Mouse (Mus musculus): ENCODE data around the gene Cdkn1a.
"Not testable (repeated sequence)": the region's sequence is repeated elsewhere in the genome, so short reads cannot be mapped to it uniquely, and the experiment has no call there.

The Cdkn1a gene

DNA sequence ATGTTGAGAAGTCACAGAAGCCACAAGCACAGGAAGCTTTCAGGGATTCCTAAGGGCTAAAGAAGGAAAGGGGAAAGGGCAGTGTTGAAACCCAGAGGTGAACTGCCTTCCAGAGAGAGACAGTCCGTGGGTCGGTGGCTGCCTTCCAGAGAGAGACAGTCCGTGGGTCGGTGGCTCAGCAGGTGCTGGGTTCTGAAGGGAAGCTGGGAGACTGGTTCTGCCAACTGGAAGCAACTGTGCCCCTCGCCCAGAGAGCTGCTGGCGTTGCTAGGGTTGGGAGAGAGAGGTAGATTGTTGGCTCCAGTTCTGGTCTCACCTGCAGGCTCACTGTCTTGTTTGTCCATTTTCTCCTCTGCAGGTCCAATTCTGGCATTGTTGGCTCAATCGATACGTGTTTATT is 32.3 kb upstream of the Cdkn1a start:
- no peak for DNase-seq (ENCODE audit: low spot score in 2 of 2)

DNA sequence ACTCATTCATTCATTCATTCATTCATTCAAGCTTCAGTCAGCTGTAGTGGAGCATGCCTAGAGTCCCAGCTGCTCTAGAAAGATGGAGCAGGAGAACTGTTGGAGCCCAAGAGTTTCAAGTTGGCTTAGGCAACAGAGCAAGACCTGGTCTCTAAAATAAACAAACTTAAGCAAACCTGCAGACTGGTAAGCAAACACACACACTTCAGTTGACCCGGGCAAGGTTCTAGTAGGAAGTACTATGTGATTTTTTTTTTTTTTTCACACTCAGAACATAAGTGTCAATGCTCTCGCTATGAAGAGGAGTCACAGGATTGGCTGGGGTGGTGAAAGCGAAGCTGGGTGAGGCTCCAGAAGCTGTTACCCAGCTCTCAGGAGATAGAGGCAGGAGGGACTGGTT is 31.2 kb upstream of the Cdkn1a start:
- no peak for DNase-seq (ENCODE audit: low spot score in 2 of 2)

DNA sequence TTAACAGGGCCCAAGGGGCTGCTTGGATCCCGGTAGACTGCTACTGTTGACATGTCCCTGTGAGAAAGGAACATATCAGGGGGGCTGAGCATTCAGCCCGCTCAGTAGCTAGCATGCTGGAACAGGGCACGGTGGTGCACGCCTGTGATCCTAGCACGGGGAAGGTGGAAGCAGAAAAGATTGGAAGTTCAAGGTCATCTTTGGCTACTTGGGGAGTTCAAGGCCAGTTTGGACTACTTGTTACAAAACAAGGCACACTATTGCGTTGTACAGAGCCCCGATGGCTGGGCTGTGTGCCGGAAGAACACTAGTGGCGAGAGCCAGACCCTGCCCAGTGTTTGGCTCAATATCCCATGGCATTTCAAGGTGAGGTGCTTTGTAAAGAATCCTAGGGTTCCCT is 29.8 kb upstream of the Cdkn1a start:
- no peak for DNase-seq (ENCODE audit: low spot score in 2 of 2)

DNA sequence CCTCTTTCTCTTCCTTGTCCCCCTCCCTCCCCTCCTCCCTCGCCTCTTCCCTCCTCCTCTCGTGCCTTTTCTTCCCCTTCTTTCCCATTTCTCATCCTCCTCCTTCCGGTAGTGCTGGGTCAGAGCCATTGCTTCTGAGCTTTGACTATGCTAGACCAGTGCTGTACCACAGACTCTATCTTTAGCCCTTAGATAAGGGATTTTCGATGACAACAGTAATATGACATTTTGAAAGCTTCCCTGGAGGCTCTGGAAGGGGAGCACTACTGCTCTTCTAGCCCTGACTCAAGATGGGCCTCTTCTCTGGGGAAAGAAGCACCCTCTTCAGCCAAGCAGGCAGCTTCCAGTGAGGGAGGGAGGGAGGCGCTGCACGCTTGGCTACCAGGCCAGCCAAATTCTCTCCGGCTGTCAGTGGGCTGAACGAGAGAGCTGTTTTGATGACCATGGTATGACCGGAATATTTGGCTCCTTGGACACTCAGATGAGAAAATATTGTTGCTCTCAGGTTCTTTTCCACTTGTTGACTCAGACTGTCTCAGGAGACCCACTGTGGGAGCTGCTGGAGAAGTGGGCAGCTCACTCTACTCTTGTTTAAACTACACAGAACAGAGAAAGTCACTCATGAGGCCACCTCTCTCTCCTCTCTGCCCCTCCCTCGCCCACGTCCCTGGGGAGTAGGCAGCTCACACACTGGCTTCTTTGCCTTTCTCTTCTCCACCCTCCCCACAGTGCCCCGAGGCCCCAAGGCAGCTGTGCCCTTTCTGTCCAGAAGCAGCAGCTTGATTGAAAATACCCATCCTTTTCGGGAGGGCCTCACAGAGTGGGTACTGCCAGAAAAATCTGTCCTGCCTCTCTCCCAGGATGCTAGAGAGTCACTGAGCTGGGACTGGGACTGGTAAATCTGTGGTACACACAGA is 28.4 kb upstream of the Cdkn1a start:
- no peak for DNase-seq (ENCODE audit: low spot score in 2 of 2)

DNA sequence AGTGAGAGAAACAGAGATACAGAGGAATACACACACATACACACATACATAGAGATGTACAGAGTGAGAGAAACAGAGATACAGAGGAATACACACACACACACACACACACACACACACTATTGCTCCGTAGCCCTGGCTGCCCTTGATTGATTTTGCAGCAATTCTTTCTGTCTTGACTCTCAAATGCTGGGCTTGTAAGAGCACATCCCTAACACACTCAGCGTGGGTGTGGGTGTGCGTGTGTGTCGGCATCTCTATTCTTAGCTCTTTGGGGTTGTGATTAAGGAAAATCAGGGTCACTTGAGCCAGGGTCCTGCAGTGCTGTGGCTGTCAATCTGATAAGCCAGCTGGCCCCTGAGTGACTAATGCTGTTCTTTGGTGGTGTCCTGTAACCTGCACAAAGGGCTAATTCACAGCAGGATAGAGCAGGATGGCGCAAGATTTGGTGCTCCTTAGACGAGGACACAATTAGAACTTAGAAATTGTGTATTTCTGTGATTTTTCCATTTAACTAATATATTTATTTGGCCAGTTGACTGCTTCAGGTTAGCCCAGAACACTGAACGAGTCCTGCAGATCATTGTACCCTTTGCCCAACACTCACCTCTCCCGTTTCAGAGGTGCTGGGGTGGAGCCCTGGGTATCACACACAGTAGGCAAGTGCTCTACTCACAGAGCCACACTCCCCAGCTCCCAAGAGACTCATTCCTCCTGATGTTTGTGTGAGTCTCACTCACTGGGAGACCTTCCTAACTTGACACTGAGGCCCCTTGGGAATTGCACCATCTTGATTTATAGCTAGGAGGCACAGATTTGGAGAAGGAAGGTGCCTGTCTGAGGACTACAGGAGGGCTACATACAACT is 27.4 kb upstream of the Cdkn1a start:
- no peak for DNase-seq (ENCODE audit: low spot score in 2 of 2)

DNA sequence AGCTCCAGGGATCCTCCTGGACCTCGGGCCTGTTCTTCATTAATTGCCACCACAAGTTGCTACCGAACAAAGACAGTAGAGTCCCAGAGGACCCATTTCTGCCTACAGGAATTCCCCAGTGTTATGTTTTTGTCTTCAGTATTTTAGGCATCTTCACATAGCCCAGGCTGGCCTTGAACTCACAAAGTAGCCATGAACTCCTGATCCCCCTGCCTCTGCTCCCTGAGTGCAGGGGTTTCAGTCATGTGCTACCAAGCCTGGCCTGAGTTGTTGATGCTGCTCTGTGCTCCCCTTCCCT is 26.8 kb upstream of the Cdkn1a start:
- DNase-seq (ENCODE audit: low spot score in 2 of 2): no peak

DNA sequence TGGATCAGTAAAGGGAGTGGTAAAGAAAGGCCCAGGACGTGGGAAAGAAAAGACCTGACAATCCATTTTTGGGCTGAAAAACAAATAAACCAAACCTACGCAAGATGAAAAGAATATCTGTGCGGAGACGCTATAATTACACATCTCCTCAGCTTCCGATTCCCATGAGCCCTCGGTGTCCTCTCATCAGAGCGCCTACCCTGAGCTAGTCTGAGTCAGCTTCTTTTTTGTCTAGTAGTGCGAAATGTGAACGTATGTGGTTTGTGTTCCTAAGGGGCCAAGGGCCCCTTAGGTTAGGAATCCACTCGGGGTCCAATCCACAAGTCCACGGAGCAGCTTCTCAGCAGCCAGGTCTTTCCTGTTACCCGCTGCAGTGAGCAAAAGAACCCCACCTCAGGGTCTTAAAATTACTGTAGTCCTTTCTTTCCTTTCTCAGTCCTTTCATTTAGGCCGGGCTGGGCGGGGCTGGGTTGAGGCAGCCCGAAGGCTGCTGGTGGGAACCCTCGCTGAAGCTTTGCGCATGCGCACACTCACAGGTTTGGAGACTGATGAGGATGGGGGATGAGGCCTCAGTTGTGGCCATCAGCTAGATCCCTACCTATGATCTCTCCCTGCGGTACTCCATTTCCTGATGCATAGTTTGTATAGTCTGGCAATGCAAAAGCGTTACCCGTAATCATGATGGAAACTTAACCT is 25.4 kb upstream of the Cdkn1a start:
- no peak for DNase-seq (ENCODE audit: low spot score in 2 of 2)

DNA sequence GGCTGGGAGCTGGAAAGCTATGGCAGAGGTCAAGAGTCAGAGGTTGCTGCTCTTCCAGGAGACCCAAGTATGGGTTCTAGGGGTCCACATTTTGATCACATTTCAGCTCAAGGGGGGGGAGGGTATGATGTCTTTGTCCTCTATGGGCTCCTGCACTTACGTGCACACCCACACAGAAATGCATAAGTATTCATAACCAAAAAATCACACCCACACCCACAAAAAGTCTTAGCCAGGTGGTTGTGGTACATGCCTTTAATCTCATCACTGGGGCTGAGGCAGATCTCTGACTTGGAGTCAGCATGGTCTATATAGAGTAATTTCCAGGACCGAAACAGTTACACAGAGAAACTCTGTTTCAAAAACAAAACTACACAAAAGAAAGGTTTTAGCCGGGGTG is 24.8 kb upstream of the Cdkn1a start:
- DNase-seq (ENCODE audit: low spot score in 2 of 2): no peak

DNA sequence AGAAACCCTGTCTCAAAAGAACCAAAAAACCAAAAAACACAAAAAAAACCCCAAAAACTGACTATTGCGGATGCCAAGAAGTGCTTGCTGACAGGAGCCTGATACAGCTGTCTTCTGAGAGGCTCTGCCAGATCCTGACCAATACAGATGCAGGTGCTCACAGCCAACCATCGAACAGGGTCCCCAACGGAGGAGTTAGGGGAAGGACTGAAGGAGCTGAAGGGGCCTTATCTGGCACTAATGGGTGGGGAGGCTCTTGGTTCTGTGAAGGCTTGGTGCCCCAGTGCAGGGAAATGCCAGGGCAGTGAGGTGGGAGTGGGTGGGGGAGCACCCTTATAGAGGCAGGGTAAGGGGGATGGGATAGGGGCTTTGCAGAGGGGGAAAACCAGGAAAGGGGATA is 23.4 kb upstream of the Cdkn1a start:
- not testable (repeated sequence) for DNase-seq (ENCODE audit: low spot score in 2 of 2)

DNA sequence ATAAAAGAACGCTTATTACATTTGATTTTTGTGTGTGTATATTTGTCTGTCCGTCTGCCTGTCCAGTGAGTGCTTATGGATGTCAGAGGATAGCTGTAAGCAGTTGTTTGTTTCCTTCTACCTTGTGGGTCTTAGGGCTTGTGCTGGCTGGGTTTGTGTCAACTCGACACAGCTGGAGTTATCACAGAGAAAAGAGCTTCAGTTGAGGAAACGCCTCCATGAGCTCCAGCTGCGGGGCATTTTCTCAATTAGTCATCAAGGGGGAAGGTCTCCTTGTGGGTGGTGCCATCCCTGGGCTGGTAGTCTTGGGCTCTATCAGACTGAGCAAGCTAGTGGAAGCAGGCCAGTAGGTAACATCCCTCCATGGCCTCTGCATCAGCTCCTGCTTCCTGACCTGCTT is 22.9 kb upstream of the Cdkn1a start:
- DNase-seq (ENCODE audit: low spot score in 2 of 2): no peak

DNA sequence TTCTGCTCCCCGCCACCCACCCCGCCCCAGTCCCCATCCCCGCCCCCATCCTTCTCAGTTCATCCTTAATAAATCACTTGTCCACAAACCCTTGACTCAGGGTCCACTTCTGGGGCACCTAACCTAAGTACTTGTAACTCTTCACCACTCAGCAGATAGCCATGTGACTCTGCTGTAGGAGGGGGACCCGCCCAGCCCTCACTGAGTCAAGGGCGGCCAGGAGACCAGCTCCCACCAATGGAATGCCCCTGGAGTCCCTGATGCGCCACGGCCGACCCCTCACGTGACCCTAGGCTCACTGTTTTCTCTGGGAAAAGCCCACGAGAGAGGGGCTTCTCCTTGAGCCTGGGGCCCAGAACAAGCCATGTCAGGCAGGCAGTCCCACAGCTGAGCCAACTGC is 21.7 kb upstream of the Cdkn1a start:
- DNase-seq (ENCODE audit: low spot score in 2 of 2): no peak

DNA sequence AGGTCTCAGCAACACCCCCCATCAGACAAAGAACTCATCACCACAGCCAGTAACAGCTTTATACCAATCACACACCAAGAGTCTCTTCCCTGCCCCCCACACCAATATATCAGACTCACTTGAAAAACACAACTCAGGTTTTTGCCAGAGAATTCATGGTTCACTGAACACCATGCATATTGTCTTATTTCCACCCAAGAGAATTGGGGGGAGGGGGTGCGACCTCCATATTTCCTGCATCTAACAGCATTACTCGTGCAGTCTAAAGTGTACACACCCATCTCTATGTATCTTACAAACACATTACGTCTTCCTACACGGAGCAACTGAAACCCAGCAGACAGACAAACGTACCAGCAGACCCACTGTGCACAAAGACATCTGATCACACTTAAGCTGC is 19.0 kb upstream of the Cdkn1a start:
- DNase-seq (ENCODE audit: low spot score in 2 of 2): no peak

DNA sequence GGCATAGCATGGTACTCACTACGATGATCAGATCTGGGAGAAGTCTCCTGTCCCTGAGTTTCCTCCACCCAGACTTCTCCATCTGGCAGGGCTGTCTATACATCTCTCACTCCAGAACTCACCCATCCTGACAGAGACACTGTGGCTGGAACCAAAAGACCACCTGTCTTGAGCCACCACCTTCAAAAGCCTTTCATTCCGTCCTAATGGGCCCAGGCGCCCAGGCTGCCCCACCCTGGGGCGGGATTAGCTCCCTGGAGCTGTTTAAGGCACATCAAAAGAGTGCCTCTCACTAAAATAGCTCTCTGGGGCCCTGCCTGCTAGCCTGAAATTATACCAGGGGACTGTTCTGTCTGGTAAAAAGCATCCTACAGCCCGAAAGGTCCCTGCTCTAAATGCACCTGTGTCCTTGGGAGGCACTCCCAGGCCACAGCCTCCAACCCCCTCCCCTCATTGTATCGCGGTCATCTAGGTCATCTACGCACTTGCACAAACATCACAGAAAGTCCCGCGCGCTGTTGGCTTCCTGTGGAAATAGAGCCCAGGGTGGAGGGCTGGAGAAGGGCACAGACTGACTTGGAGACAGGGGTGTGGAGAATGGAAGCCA is 18.0 kb upstream of the Cdkn1a start:
- no peak for DNase-seq (ENCODE audit: low spot score in 2 of 2)

DNA sequence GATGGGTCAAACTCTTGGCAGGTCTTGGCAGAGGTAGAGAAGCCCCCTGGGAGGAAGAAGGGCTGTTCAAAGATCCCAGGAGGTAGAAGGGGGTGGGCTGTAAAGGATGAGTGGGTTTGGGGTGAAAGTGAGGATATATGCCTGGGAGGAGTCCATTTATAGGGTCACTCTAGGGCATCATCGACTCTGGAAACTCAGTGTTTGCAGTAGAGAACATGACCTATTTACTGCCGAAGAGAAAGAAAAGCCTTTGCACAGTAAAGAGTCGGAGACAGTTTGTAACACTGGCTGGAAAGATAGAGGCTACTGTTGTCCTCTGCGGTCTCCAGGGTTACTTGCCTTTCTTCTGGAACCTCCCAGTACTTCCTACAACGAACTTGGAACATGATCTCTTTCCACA is 17.5 kb upstream of the Cdkn1a start:
- no peak for DNase-seq (ENCODE audit: low spot score in 2 of 2)

DNA sequence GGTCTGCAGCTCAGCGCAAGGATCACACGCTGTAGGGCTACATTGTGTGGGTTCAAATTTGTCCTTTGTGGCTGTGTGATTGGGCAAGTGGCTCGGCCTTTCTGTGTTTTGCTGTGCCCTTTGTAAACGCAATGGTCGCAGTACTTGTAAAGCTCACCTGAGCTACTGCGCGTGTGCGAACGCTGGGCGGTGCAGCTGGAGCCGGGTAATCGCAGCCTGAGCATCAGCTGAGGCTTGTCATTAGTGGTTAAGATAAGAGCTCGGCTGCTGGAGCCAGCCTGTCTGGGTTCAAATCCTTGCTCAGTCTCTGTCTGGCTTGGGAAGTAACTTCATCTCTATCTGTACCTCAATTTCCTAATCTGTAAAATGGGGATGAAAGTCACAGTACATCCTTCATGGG is 16.7 kb upstream of the Cdkn1a start:
- no peak for DNase-seq (ENCODE audit: low spot score in 2 of 2)

DNA sequence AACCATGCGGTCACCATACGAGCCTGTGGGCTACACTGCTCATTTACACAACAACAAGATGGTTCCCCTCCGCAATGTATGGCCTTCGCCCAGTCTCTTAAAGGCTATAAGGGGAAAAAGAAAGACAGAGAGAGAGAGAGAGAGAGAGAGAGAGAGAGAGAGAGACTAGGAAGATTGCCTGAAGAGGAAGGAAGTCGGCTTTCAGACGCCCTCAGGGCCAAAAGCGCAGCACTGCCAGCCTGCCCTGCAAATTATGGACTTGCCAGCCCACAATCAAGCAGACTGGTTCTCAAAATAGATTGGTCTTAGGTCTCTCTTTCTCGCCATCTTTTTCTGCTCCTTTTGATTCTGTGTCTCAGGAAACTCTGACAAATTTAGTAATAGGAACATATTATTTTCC is 14.5 kb upstream of the Cdkn1a start:
- DNase-seq (ENCODE audit: low spot score in 2 of 2): no peak

DNA sequence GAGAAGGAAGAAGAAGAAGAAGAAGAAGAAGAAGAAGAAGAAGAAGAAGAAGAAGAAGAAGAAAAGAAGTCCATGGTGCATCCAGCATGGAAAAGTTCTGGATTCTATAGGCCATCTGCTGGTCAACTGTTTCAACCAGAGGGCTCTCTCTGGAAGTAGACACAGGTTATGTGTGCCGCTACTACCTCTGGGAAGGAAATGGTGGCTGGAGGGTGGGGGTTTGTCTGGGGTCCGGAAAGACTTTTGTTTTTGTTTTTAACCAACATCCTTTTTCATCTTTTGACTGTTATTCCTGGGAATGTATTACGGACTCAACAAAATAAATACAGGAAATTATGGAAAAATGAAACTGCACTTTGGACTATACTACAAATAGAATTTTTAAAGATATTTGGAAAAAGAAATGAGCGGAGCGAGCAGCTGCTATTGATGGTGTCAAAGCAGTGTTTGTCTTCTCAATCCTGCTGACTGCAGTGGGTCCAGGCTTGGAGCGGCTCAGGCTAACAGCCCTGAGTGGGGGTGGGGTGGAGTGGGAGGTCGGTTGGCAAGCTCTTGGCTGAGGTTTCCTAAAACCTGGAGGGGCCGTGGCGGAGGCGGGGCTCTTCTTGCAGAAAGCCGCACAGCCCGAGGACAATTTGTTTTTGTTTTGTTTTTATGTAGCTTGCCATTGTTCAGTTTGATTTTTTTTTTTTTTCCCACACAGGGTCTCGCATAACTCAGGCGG is 12.8 kb upstream of the Cdkn1a start:
- peak; percentile 45 to 46 for DNase-seq (ENCODE audit: low spot score in 2 of 2)

DNA sequence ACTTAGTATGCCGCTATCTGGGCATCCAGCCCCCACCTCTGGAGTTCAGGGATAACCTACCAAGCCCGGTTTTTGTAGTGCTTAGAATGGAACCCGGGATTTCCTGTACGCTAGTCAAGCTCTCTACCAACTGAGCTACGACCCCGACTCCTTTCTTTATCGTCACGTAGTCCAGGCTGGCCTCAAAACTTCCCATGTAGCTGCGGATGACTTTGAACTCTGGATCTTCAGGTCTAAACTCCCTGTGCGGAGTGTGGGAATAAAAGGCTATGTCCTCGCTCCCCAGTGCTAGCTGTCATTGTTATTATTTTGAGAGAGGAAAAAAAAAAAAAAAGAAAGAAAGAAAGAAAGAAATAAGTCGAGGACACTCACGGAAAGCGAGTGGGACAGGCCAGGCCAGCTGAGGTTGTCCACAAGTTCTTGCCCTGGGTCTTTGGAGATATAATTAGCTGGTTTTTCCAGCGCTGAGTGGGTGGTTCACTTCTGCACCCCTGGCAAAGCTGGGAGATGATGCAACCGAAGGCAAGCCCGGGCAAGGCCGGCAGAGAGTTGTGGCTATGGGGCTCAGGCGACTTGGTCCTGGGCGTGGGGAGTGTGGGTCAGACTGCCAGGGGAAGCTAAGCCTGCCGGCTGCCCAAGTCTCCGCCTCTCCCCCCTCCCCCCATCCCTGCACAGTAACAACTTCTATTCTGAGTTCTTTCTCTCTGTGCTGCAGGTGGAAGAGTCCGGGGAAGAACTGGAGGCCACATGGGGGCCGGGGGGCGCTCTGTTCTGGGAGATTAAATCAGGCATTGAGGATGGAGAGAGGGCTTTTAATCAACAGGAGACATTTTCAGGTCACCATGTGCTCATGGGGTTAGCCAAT is 12.0 kb upstream of the Cdkn1a start:
- DNase-seq (ENCODE audit: low spot score in 2 of 2): no peak

DNA sequence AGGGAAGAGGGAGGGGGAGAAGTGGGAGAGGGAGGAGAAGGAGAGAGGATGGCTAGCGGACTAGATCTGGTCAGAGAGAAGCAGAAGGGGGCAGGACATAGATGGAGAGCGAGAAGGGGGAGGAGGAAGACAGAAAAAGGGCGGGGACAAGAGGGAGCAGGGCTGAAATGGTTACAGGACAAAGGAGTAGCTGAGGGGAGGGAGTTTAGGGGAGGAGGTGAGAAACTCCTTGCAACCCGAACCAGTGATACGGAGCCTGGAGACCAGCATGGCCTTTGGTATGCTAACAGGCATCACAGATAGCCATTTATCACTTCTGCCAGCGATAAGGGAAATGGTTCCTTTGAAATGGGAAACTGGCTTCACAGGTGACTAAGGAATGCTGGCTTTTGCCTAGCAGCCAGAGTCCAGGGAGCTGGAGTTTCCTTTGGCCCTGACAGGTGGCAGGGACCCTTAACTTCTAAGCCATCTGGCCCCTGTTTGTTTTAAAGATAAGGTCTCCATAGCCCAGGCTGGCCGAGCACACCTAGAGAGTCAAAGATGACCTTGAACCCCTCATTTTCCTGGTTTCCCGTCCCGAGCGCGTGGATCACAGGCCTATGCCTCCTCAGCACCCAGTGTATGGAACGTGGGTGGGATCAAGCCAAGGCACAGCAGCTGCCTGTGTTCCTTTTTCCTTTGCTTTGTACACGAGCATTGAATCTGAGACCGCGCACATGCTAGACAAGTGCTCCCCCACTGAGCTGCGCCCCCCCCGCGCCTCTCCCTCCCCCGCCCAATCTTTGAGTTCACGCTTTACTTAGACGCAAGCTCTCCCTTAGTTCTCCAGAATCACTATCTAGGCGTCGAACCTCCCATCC is 9.8 kb upstream of the Cdkn1a start:
- DNase-seq (ENCODE audit: low spot score in 2 of 2): no peak

Measured in right cerebral cortex, adult 2 months (tissue).